Mouse (Mus musculus): ENCODE data around the gene Fchsd2. TPM values are rescaled to one million over a fixed set of nuclear protein-coding genes. Genes with fewer than 3 reads are reported as not detected.

Fchsd2 gene
- polyA plus RNA-seq, 1 experiment, result 14.7 TPM

DNA sequence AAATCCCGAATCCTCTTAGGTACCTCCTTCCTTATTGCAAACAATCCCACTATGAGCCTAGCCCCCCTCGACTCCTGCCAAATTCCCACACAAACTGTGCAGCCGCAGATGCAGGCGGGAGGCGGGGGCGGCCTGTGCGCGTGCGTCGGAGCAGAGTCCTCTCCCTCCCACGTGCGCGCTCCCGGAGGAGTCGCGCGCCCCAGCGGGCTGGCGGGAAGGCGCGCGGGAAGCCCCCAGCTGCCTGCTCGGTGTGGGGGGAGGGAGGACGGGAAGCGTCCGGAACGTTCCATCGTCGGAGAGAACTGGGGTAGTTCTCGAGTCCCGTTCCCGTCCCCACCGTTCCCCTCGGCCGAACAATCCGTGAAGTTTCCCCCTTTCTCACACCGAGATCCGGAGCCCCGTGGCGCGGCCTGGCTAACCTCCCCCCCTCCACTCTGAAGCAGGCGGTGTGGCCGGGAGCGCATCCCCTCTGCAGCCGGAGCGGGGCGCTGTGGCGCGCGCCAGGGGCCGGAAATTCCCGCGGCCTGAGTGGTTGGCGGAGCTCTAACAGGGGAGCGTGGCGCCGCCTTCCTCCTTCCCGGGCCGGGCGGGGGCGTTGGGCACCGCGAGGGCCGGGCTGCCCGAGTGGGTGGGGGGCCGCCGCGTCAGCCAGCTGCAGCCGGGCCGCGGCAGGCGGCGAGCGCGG lies 15.4 kb downstream of the Fchsd2 start:
- peak; percentile 63; the same call in 1 of the 2 replicates for TF ChIP-seq POLR2A (IDR thresholded peaks at IDR 0.05; ENCODE audit: borderline replicate concordance, extremely low read depth, low read depth, low read length)
- peak; percentile 43 for TF ChIP-seq CTCF (IDR thresholded peaks at IDR 0.05; ENCODE audit: insufficient read depth, low read length)
- peaks cover 6% of the 10 kb centered on the region for H3K4me1 ChIP-seq (ENCODE audit: control insufficient read depth, insufficient read depth, low read length)
- peak overlapping the region; percentile 82 for H3K4me3 ChIP-seq (replicated peaks; ENCODE audit: extremely low read depth, low read depth, low read length)
- DNase-seq, result peak; percentile 97
- under 1% methylated on average over 67 of the region's 75 CpGs for WGBS

GRCm38 (mm10) chr7:101108653-101109005 lies 16.0 kb downstream of the Fchsd2 start:
- Histone ChIP-seq H3K4me3 (replicated peaks; ENCODE audit: extremely low read depth, low read depth, low read length) (peak overlapping the region; percentile 92), H3K4me1 (ENCODE audit: control insufficient read depth, insufficient read depth, low read length) (peaks cover 6% of the 10 kb centered on the region)
- WGBS, result 2% methylated on average over 25 of the region's 35 CpGs
- DNase-seq, result peak; percentile 76
- TF ChIP-seq POLR2A (IDR thresholded peaks at IDR 0.05; ENCODE audit: borderline replicate concordance, extremely low read depth, low read depth, low read length), result peak; percentile 80; the same call in 1 of the 2 replicates
- no peak for TF ChIP-seq CTCF (IDR thresholded peaks at IDR 0.05; ENCODE audit: insufficient read depth, low read length)

GRCm38 (mm10) chr7:101109006-101109855 lies 16.6 kb downstream of the Fchsd2 start:
- WGBS, result under 1% methylated on average over 47 of the region's 47 CpGs
- TF ChIP-seq CTCF (IDR thresholded peaks at IDR 0.05; ENCODE audit: insufficient read depth, low read length) (no peak), POLR2A (IDR thresholded peaks at IDR 0.05; ENCODE audit: borderline replicate concordance, extremely low read depth, low read depth, low read length) (peak; percentile 24; the same call in 1 of the 2 replicates)
- peak overlapping the region; percentile 92 for H3K4me3 ChIP-seq (replicated peaks; ENCODE audit: extremely low read depth, low read depth, low read length)
- peaks cover 6% of the 10 kb centered on the region for H3K4me1 ChIP-seq (ENCODE audit: control insufficient read depth, insufficient read depth, low read length)
- DNase-seq, result peak; percentile 46

DNA sequence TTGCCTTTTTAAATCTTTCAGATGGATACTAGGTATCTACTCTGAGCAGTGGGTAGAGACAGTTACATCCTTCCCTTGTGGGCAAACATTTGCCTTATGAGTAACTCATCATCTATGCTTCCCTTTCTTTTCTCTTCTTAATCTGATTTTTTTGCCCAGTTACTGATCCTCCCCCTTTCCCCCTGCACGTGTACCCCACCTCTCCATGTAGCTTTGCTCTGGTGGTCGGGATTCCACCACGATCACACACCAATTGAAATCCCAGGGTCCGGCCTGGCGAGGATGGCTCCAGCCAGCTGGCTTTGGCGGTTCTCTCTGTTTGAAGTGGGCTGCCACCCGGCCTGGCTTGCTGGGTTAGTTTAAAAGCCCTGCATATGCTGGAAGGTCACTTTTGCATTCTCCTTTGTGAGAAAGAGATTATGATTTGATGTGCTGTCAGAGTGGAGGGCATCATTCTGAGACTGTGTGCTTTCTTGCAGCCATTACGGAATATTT lies 17.2 kb downstream of the Fchsd2 start:
- 17% methylated on average over 8 of the region's 8 CpGs for WGBS
- TF ChIP-seq CTCF (IDR thresholded peaks at IDR 0.05; ENCODE audit: insufficient read depth, low read length) (no peak), POLR2A (IDR thresholded peaks at IDR 0.05; ENCODE audit: borderline replicate concordance, extremely low read depth, low read depth, low read length) (no peak)
- Histone ChIP-seq H3K4me3 (replicated peaks; ENCODE audit: extremely low read depth, low read depth, low read length) (peak overlapping the region; percentile 92), H3K4me1 (ENCODE audit: control insufficient read depth, insufficient read depth, low read length) (peaks cover 6% of the 10 kb centered on the region)
- no peak for DNase-seq

GRCm38 (mm10) chr7:101113410-101113809 lies 20.7 kb downstream of the Fchsd2 start:
- WGBS, result 84% methylated on average over 3 of the region's 3 CpGs
- DNase-seq, result no peak
- Histone ChIP-seq H3K4me3 (replicated peaks; ENCODE audit: extremely low read depth, low read depth, low read length) (no peak overlapping the region), H3K4me1 (ENCODE audit: control insufficient read depth, insufficient read depth, low read length) (peaks cover 4% of the 10 kb centered on the region)
- TF ChIP-seq POLR2A (IDR thresholded peaks at IDR 0.05; ENCODE audit: borderline replicate concordance, extremely low read depth, low read depth, low read length), result no peak
- no peak for TF ChIP-seq CTCF (IDR thresholded peaks at IDR 0.05; ENCODE audit: insufficient read depth, low read length)

DNA sequence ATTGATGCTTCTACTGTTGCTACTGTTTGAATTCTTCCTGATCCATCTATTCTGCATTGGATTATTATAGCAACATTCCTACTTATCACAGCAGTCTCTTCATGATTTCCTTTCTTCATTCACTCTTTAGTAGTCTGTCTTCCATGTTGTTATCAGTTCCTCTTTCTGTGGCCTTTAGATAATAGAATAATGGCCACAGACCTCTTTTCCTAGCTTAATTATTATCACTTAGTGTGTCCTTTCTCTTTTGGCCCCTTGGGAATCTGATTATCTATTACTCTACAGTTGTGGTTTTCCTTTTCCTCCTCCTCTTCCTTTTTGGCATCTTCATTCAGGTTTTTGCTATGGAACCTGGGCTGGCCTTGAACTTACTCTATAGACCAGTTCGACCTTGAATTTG lies 21.7 kb downstream of the Fchsd2 start:
- WGBS, result 87% methylated on average over 1 of the region's 1 CpGs
- TF ChIP-seq CTCF (IDR thresholded peaks at IDR 0.05; ENCODE audit: insufficient read depth, low read length) (no peak), POLR2A (IDR thresholded peaks at IDR 0.05; ENCODE audit: borderline replicate concordance, extremely low read depth, low read depth, low read length) (no peak)
- Histone ChIP-seq H3K4me3 (replicated peaks; ENCODE audit: extremely low read depth, low read depth, low read length) (no peak overlapping the region), H3K4me1 (ENCODE audit: control insufficient read depth, insufficient read depth, low read length) (peaks cover 7% of the 10 kb centered on the region)
- no peak for DNase-seq

DNA sequence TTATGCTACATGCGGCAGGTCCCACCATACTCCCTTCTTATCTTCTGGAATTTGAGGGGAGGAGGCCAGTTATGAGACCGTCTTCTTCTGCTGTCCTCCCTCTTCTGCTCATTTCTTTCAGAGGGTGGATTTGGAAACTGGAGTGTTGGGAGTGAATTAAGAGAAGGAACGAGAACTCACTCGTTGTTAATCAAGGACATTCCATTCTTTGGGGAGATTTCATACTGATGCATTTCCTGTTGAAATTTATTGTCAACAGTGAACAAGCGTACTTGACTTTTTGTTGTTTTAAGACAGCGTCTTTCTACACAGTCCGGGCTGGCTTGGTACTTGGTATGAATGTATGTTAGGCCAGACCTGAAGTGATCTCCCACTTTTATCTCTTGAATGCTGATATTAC lies 26.7 kb downstream of the Fchsd2 start:
- no peak for DNase-seq
- no peak for TF ChIP-seq CTCF (IDR thresholded peaks at IDR 0.05; ENCODE audit: insufficient read depth, low read length)
- no peak for TF ChIP-seq POLR2A (IDR thresholded peaks at IDR 0.05; ENCODE audit: borderline replicate concordance, extremely low read depth, low read depth, low read length)
- H3K4me3 ChIP-seq (replicated peaks; ENCODE audit: extremely low read depth, low read depth, low read length), result no peak overlapping the region
- H3K4me1 ChIP-seq (ENCODE audit: control insufficient read depth, insufficient read depth, low read length), result peaks cover 19% of the 10 kb centered on the region
- 42% methylated on average over 7 of the region's 7 CpGs for WGBS

GRCm38 (mm10) chr7:101123579-101124347 lies 31.1 kb downstream of the Fchsd2 start:
- H3K4me1 ChIP-seq (ENCODE audit: control insufficient read depth, insufficient read depth, low read length), result peaks cover 29% of the 10 kb centered on the region
- WGBS, result 39% methylated on average over 6 of the region's 6 CpGs
- no peak overlapping the region for H3K4me3 ChIP-seq (replicated peaks; ENCODE audit: extremely low read depth, low read depth, low read length)
- TF ChIP-seq CTCF (IDR thresholded peaks at IDR 0.05; ENCODE audit: insufficient read depth, low read length), result no peak
- TF ChIP-seq POLR2A (IDR thresholded peaks at IDR 0.05; ENCODE audit: borderline replicate concordance, extremely low read depth, low read depth, low read length), result no peak
- DNase-seq, result no peak

DNA sequence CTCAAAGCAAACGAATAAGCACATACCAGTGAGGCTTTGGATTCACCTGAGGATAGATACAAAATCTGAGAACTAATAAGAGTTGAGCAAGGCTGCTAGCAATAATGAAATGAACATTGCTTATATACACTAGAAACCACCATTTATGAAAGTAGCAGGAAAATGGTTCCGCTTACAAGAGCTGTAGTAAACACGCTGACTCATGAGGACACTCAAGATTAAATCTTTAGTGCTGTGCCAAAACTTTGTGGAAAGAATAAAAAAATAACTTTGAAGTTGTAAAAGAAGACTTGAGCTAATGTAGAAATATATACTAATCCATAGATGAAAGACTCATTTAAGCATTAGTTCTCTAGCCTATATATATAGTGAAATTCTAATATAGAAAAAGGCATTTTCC lies 35.1 kb downstream of the Fchsd2 start:
- 18% methylated on average over 3 of the region's 3 CpGs for WGBS
- Histone ChIP-seq H3K4me1 (ENCODE audit: control insufficient read depth, insufficient read depth, low read length) (peaks cover 22% of the 10 kb centered on the region), H3K4me3 (replicated peaks; ENCODE audit: extremely low read depth, low read depth, low read length) (no peak overlapping the region)
- TF ChIP-seq CTCF (IDR thresholded peaks at IDR 0.05; ENCODE audit: insufficient read depth, low read length) (no peak), POLR2A (IDR thresholded peaks at IDR 0.05; ENCODE audit: borderline replicate concordance, extremely low read depth, low read depth, low read length) (no peak)
- no peak for DNase-seq
